Mouse (Mus musculus) G1E (cell line): ENCODE measurements around the gene Nrarp.

Experiments
- CTCF ChIP-seq: IDR thresholded peaks from 2 replicates; pipeline ENCODE4 v1.5.1; 2012; ENCODE audit warnings: low read depth, low read length, inconsistent platforms, mixed read lengths
- GATA1 ChIP-seq: IDR thresholded peaks from 2 replicates; pipeline ENCODE4 v1.6.1; 2012; ENCODE audit warnings: borderline replicate concordance, low read length, inconsistent platforms, mixed read lengths
- TAL1 ChIP-seq: conservative IDR thresholded peaks from 2 replicates; pipeline ENCODE4 v1.6.1; 2012; ENCODE audit warnings: low read depth, low read length, inconsistent platforms, mixed read lengths

DNA sequence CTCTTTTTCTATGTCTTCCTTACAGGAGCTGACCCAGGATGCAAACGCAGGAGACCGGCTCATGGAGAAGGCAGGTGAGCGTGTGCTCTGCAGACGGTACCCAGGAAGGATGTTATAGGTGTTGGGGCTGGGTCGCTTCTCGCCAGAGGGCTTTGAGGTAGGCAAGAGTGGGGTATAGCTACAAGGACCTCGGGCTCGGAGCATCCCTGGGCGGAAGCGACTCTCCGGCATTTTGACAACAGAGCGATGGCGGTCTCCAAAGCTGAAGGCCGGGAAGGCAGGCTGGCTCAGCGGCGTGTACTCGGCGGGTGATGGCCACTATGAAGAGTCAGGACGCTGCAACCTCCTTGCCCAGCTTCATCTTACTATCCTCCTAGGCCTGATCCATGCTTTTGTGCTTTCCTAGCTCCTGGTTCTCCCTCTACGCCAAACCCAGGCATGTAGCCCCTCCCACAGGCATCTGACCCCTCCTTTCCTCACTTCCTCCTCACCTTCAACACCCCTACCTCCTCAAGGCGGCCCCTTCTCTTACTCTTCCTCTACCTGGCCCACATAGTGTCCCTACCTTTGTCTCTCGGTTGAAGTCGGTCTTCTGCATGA, 32.8 kb downstream of the Nrarp start:
- TF ChIP-seq CTCF (no peak), TAL1 (no peak), GATA1 (no peak)
